Mouse (Mus musculus): Measurements from ENCODE around the gene Ptgs2. TPM values are rescaled to one million over a fixed set of nuclear protein-coding genes. Genes with fewer than 3 reads are reported as not detected.

Ptgs2 gene
- polyA plus RNA-seq, 1 experiment from 2014 or later = 0.09 TPM

DNA sequence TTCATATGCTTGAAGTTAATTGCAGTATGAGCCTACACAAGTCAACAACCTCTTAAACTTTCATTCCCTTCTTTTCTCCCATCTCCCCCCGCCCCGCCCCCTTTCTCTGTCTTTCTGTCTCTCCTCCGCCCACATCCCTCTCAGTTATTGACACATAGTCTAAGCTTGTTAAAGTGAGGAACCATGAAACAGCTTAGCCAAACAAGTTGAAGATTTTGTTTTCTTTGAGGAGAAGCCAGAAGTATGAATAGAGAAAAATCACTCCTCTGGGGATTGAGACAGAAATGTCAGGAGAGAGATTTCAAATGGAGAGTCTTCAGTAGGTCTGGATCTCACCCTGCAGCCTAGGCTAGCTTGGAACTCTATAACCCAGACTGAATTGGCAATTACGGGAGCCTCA, 47.4 kb downstream of the Ptgs2 start:
- no peaks in the 10 kb centered on the region for H3K27me3 ChIP-seq (replicated peaks)
- H3K4me2 ChIP-seq = no peak overlapping the region
- no peak overlapping the region for H3K4me3 ChIP-seq
- no peak for ATAC-seq (ENCODE audit: insufficient number of reproducible peaks, low FRiP score)
- 75% methylated on average over 4 of the region's 4 CpGs for WGBS
- no peak overlapping the region for H3K9ac ChIP-seq
- H3K4me1 ChIP-seq (replicated peaks) = no peaks in the 10 kb centered on the region
- no peaks in the 10 kb centered on the region for H3K36me3 ChIP-seq
- no peaks in the 10 kb centered on the region for H3K9me3 ChIP-seq (replicated peaks)
- H3K27ac ChIP-seq (ENCODE audit: poor library complexity, severe bottlenecking) = no peak overlapping the region

DNA sequence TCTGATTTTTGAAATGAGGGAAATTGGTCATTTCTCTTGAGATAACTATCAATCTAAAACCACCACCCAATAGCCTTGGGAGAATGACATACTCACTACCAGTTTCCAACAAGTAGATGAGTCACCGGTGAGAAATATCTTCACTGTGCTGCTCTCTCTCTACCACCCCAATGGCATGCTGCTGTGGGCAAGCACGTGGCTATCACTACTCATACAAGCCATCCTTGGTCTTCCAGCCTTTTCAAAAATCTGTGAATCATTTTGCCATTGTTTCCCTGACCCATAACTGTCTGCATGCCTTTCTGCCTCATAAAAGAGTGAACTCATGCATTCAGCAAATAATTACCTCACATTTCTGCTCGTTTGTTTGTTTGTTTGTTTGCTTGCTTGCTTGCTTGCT, 51.6 kb downstream of the Ptgs2 start:
- no peaks in the 10 kb centered on the region for H3K36me3 ChIP-seq
- no peak overlapping the region for H3K9ac ChIP-seq
- no peak overlapping the region for H3K4me2 ChIP-seq
- no peaks in the 10 kb centered on the region for H3K9me3 ChIP-seq (replicated peaks)
- 60% methylated on average over 3 of the region's 3 CpGs for WGBS
- H3K27me3 ChIP-seq (replicated peaks) = no peaks in the 10 kb centered on the region
- no peaks in the 10 kb centered on the region for H3K4me1 ChIP-seq (replicated peaks)
- no peak for ATAC-seq (ENCODE audit: insufficient number of reproducible peaks, low FRiP score)
- H3K4me3 ChIP-seq = no peak overlapping the region
- no peak overlapping the region for H3K27ac ChIP-seq (ENCODE audit: poor library complexity, severe bottlenecking)

Small RNA genes within 50 kb of the gene (microRNA-seq; reads per million reads assigned to microRNA genes)
- not detected for gene Gm44329

Other genes with a start within 250 kb of the Ptgs2 start
- 6.9 and 7.2 TPM in 2 replicates for gene Pla2g4a, start 138.7 kb upstream of the Ptgs2 start, polyA plus RNA-seq (2016; fragmentation: Nextera tagmentation; extraction: Ambion mirVana)
- not detected in 2 replicates for gene Pdc, start 219.4 kb downstream of the Ptgs2 start, polyA plus RNA-seq (2016; fragmentation: Nextera tagmentation; extraction: Ambion mirVana)